Mouse (Mus musculus) spleen, adult 18-20 months (tissue): Measurements from ENCODE around the gene Gsdme.
A peak's percentile ranks its signal among the peaks of the same experiment; 100 is the strongest.

Experiments used
- DNase-seq, 2 experiments: peaks; one replicate each; pipeline ENCODE4 v3.0.0; 2022; ENCODE audit warnings: mixed read lengths in 2 of 2

Gene Gsdme

DNA sequence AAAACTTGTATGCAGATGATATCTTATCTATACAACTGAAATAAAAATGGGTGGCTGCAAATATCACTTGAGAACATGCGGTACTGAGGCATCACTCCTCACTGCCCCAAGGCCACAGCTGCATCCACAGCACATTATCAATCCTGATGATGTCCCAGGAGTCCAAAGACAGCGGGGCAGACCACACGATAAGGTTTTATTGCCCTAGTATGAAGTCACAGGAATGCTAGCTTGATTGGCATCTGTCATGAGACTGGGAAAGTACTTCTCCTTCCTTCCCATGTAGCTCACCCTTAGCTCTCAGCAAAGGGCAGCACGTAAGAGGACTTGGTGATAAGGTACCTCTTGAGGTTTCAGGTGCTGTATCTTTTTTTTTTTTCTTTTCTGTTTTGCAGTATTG is 19.5 kb downstream of the Gsdme start:
- no peak for DNase-seq

DNA sequence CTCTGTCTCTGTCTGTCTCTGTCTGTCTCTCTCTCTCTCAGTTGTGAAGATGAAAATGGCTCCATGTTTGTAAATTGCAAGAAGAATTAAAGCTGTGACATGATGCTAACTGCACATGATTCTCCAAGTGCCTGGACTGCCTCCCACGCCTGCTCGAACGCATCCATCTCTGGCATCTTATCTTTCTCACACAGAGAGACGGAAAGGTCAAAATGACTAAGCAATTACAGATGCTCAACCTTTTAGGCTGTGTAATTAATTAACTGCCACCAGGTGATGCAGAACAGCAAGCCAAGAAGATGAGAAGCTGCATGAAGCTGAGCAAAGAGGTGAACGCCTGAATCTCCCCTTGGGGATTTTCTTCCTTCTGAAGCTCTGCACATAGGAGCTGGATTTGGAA is 23.2 kb downstream of the Gsdme start:
- no peak for DNase-seq

DNA sequence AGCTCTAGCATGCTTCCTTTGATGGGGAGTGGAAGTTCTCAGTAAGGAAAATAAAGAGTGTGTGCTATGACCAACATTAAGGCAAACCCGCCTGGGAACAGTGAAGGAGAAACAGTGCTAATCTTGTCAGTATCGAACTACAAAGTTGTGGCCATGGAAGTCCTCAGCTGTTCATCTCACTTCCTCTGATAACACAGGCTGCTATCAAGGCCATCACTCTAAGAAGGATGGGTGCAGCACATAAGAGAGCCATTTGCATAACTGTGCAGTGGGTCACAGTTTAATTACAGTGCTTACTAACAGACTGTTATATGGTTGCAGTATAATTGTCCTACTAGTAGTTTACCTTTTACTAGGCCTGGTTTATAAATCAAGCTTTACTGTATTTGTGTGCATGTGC is 23.8 kb downstream of the Gsdme start:
- no peak for DNase-seq

- DNase-seq, result no peak
Measured at GRCm38 (mm10) chr6:50237963-50238362, 25.7 kb downstream of the Gsdme start.

DNA sequence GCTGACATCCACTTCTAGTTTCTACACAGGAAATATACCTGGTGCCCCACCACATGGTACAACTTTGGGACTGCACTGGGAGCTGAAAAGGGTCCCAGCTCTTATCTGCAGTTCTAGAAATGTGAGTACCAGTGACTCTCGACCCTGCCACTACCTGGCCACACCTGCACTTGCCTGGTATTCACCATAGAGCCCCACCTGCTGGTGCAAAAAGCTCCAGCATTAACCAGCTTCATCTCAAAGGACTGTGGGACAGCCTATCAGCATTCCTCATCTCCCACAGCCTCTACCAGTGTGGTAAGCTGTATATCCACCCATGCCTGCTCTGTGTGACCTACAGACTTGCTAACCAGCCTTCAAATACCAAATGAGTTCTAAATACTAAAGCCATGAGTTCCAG is 30.7 kb downstream of the Gsdme start:
- DNase-seq, result no peak

- DNase-seq, result no peak
Measured at GRCm38 (mm10) chr6:50231288-50231687, 32.4 kb downstream of the Gsdme start.

DNA sequence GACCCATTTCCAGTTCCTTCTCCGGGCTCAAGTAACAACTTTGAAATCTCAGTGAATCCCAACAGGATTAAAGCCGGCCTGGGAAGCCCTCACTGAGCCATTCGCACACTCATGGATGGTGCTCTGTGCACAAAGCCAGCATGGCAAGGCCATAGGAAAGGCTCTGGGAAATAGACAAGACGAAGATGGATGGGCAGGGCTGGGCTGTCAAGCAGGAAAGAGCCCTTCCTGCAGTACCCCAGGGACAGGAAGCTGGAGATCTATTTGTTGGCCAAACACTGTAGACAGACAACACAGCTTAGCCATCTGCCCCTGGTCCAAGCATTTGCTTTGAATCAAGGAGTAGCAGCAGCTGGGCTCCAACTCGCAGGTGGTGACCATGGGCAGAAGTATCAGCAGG is 35.5 kb downstream of the Gsdme start:
- no peak for DNase-seq

GRCm38 (mm10) chr6:50225232-50225631 is 38.4 kb downstream of the Gsdme start:
- no peak for DNase-seq

DNA sequence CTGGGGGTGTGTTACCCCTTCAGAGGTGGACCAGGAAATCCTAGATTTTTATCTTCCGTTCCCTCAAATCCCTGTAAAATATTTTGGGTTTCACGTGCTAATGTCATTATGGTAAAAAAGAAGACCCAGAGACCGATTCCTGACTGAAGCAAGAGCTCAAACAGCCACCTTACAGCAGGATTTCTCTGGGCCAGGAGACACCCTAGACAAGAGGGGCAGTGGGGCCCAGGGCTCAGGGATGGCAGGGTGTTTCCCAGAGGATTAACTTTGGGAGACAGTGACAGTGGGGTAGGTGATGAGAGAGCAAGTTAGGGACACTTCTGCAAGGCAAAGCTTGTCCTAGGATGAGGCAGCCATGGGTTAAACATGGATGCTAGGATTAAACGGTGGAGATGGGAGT is 40.1 kb downstream of the Gsdme start:
- DNase-seq, result no peak

- no peak for DNase-seq
Measured at GRCm38 (mm10) chr6:50222986-50223385, 40.7 kb downstream of the Gsdme start.

GRCm38 (mm10) chr6:50222351-50222750 is 41.3 kb downstream of the Gsdme start:
- DNase-seq, result no peak

GRCm38 (mm10) chr6:50220863-50221262 is 42.8 kb downstream of the Gsdme start:
- peak in 1 of 2 experiments; percentile 30 for DNase-seq

GRCm38 (mm10) chr6:50219066-50219465 is 44.6 kb downstream of the Gsdme start:
- no peak for DNase-seq

GRCm38 (mm10) chr6:50218628-50219027 is 45.0 kb downstream of the Gsdme start:
- DNase-seq, result no peak

DNA sequence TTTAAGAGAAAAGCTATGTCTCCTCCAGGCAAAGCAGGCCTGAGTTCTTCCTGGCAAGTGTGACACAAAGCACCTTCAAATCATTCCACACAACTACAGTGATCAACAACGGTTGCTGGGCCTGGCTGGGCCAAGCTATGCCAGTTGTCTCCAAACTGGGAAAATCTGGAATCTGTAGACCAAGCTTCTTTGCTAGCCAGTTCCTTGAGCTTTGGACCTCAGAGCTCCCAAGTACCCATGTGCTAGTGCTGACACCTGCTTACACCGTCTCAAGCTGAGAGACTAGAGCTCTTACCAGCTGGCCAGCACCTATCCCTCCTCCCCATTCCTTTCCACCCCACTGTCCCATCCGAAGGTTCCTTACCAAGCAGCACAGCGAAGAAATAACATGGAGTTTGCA is 47.7 kb downstream of the Gsdme start:
- no peak for DNase-seq

GRCm38 (mm10) chr6:50215373-50215745 is 48.3 kb downstream of the Gsdme start:
- DNase-seq, result no peak

GRCm38 (mm10) chr6:50214711-50215372 is 48.8 kb downstream of the Gsdme start:
- no peak for DNase-seq

GRCm38 (mm10) chr6:50205093-50205492 is 58.6 kb downstream of the Gsdme start:
- DNase-seq, result no peak

DNA sequence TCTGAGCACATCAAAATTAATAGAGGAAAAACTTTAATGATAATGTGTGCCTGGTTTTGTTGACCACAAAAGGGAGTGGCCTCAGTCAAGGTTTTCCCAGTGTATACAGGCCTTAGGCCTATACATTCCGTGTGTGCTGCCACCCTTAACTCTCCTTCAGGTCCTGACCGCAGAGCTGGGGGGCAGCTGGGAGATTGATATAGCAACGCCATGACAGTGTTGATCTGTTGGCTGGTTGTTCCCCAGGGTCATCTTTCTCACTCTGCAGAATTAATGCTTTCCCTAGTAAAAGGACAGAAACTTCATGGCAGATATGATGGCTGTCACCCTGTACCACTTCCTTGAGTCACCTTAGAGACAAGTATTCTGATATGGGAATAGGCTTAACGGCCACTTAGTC is 59.3 kb downstream of the Gsdme start:
- no peak for DNase-seq

- no peak for DNase-seq
Measured at GRCm38 (mm10) chr6:50193851-50194250, 69.8 kb downstream of the Gsdme start.

- no peak for DNase-seq
Measured at GRCm38 (mm10) chr6:50192822-50193221, 70.8 kb downstream of the Gsdme start.

GRCm38 (mm10) chr6:50192169-50192568 is 71.5 kb downstream of the Gsdme start:
- DNase-seq, result no peak

DNA sequence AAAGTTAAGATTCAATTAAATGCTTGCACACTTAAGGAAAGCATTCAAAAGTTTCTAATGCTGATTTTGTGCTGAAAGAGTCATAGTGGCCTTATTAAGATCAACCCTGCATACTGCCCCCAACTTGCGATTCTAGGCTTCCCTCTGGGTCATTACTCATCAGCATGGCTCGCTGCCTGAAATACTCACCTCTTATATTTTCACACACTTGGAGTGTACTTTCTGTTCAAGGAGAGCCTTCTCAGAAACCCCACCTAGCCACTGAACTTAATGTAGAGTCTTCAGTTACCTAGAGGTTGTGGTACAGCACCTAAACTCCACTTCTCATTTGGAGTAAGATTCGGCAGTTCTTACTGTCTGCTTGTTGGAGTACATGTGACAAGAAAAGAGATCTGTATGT is 72.1 kb downstream of the Gsdme start:
- DNase-seq, result no peak

GRCm38 (mm10) chr6:50189376-50189775 is 74.3 kb downstream of the Gsdme start:
- DNase-seq, result no peak

DNA sequence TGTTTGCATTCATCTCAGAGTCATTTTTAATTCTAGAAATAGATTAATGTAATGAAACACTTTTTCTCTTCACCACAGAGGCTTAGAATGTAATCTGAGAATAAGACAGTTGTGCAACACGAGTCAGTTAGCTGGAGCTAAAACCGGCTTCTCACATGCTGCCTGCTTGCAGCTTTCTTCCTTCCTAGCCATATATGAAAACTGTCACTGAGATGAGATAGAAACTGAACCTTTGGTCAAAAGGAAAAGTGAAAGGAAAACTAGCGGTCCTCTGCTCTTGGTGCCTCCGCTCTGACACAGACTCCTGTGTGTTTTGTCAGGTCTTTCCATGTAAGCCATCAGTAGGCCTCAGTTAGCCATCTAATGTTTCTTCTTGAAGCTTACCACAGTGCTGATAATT is 75.7 kb downstream of the Gsdme start:
- no peak for DNase-seq

DNA sequence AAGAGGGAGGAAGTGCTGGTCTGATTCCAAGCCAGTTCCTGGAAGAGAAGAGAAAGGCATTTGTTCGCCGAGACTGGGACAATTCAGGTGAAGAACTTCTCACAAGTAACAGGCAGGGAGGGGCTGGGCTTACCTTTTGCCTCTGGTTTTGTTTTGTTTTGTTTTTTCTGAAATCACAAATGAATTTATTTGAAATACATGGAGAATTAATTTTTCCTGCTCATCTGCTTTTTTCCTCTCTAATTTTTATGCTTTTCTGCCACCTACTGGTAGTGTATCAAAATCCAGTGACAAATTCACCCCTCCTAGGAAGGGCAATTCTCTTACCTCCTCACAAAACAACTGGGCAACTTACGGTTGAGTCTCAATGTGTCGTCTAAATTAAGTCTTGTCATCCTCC is 83.5 kb downstream of the Gsdme start:
- DNase-seq, result no peak
